Mouse (Mus musculus): ENCODE results near the gene Sspo. TPM values are rescaled to one million over a fixed set of nuclear protein-coding genes. Genes with fewer than 3 reads are reported as not detected.

Sspo gene
- total and polyA plus RNA-seq, 3 experiments: not detected

DNA sequence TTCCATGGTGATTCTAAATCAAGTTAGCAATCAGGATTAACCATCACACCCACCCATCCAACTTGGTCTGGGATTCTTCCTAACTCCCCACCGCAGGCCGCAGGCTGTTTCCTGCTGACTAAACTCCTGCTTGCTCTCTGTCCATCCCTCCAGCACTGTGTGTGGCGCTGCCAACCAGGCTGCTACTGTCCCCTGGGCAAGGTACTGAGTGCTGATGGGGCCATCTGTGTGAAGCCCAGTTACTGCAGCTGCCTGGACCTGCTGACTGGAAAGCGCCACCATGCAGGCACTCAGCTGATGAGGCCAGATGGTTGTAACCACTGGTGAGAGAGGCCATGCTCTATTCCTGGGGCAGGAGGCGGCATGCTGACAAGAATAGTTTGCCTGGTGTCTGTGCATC, 34.5 kb downstream of the Sspo start:
- Histone ChIP-seq H3K9ac (ENCODE audit: control insufficient read depth, low read depth, low read length, poor library complexity, severe bottlenecking) (no peak overlapping the region), H3K9me3 (replicated peaks; ENCODE audit: insufficient read depth, low read length) (no peaks in the 10 kb centered on the region), H3K36me3 (ENCODE audit: control insufficient read depth in 1 of 2, insufficient read depth in 2 of 2, low read length in 2 of 2) (no peaks in the 10 kb centered on the region), H3K4me1 (ENCODE audit: control insufficient read depth in 1 of 2, insufficient read depth in 2 of 2, low read length in 2 of 2) (no peaks in the 10 kb centered on the region), H3K79me2 (ENCODE audit: control insufficient read depth, insufficient read depth, low read length, poor library complexity) (no peaks in the 10 kb centered on the region), H3K4me3 (ENCODE audit: control insufficient read depth in 1 of 2, insufficient read depth in 1 of 2, low read depth in 2 of 2, low read length in 2 of 2) (no peak overlapping the region), H3K27ac (ENCODE audit: control insufficient read depth, low read depth, low read length) (no peak overlapping the region), H3K27me3 (ENCODE audit: control insufficient read depth in 1 of 2, insufficient read depth in 2 of 2, low read length in 2 of 2) (no peaks in the 10 kb centered on the region)
- no peak for DNase-seq (ENCODE audit: low read depth, low spot score)
- TF ChIP-seq HCFC1 (IDR thresholded peaks at IDR 0.05; ENCODE audit: low read depth, low read length) (no peak), USF2 (IDR thresholded peaks at IDR 0.05; ENCODE audit: borderline replicate concordance in 1 of 2, insufficient read depth in 1 of 2, low read depth in 1 of 2, low read length in 2 of 2) (no peak), E2F4 (IDR thresholded peaks at IDR 0.05; ENCODE audit: borderline replicate concordance, low read depth, low read length) (no peak), MEF2A (IDR thresholded peaks at IDR 0.05; ENCODE audit: extremely low read depth, insufficient replicate concordance, low read depth, low read length, poor library complexity, severe bottlenecking) (no peak), POLR2AphosphoS5 (IDR thresholded peaks at IDR 0.05; ENCODE audit: borderline replicate concordance, low read depth, low read length) (no peak), CHD1 (IDR thresholded peaks at IDR 0.05; ENCODE audit: low read depth, low read length) (no peak), TAL1 (IDR thresholded peaks at IDR 0.05; ENCODE audit: low read length) (no peak), POLR2AphosphoS2 (IDR thresholded peaks at IDR 0.05; ENCODE audit: low read length) (no peak), KAT2A (conservative IDR thresholded peaks at IDR 0.05; ENCODE audit: low read depth, low read length) (no peak), SIN3A (IDR thresholded peaks at IDR 0.05; ENCODE audit: low read length) (no peak), RAD21 (IDR thresholded peaks at IDR 0.05; ENCODE audit: low read depth, low read length) (no peak), MAZ (IDR thresholded peaks at IDR 0.05; ENCODE audit: low read depth, low read length) (no peak), POLR2A (IDR thresholded peaks at IDR 0.05; ENCODE audit: control insufficient read depth in 1 of 2, insufficient read depth in 1 of 2, low read depth in 1 of 2, low read length in 2 of 2, poor library complexity in 1 of 2) (no peak), CHD2 (IDR thresholded peaks at IDR 0.05; ENCODE audit: low read length) (no peak), GABPA (IDR thresholded peaks at IDR 0.05; ENCODE audit: low read depth, low read length) (no peak), GATA1 (IDR thresholded peaks at IDR 0.05; ENCODE audit: low read depth, low read length) (no peak), MYC (IDR thresholded peaks at IDR 0.05; ENCODE audit: low read depth, low read length) (no peak), MAFK (IDR thresholded peaks at IDR 0.05; ENCODE audit: borderline replicate concordance, low read depth, low read length) (no peak), TCF12 (IDR thresholded peaks at IDR 0.05; ENCODE audit: low read depth, low read length) (no peak)

DNA sequence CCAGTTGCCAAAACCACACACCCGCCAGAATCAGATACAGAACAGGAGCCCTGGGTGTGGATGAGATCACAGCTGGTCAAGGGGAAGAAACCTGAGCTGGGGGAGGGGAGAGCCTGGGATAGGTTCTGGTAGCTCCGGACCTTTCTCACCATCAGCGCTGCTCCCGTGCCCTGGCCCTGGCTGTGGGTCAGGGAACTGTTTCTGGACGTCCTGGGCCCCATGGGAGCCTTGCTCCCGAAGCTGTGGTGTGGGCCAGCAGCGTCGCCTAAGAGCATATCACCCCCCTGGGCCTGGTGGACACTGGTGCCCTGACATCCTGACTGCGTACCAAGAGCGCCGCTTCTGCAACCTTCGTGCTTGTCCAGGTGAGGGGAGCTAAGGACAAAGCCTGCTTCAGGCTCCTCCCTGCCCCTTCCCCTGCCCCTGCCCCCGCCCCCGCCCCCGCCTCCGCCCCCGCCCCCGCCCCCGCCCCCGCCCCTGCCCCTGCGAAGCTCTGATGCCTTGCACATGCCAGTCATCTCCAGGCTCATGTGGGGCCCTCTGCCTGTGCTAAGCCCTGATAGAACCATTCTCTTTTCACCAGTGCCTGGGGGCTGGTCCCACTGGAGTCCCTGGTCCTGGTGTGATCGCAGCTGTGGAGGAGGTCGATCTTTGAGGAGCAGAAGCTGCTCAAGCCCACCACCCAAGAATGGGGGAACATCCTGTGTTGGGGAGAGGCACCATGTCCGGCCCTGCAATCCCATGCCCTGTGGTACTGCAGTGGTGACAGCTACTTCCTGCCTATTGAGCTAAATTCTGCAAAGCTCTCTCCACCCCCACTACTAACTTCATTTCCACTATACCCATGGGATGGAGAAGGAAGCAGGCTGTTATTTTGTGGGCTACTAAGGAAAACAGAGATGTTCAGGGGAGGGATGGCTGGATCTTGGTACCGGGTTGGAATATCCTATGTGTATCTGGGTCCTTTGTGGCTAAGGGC, 40.0 kb downstream of the Sspo start:
- Histone ChIP-seq H3K9ac (ENCODE audit: control insufficient read depth, low read depth, low read length, poor library complexity, severe bottlenecking) (no peak overlapping the region), H3K4me1 (ENCODE audit: control insufficient read depth in 1 of 2, insufficient read depth in 2 of 2, low read length in 2 of 2) (no peaks in the 10 kb centered on the region), H3K36me3 (ENCODE audit: control insufficient read depth in 1 of 2, insufficient read depth in 2 of 2, low read length in 2 of 2) (no peaks in the 10 kb centered on the region), H3K79me2 (ENCODE audit: control insufficient read depth, insufficient read depth, low read length, poor library complexity) (no peaks in the 10 kb centered on the region), H3K9me3 (replicated peaks; ENCODE audit: insufficient read depth, low read length) (no peaks in the 10 kb centered on the region), H3K27me3 (ENCODE audit: control insufficient read depth in 1 of 2, insufficient read depth in 2 of 2, low read length in 2 of 2) (no peaks in the 10 kb centered on the region), H3K4me3 (ENCODE audit: control insufficient read depth in 1 of 2, insufficient read depth in 1 of 2, low read depth in 2 of 2, low read length in 2 of 2) (no peak overlapping the region), H3K27ac (ENCODE audit: control insufficient read depth, low read depth, low read length) (no peak overlapping the region)
- DNase-seq (ENCODE audit: low read depth, low spot score): no peak
- no peak for TF ChIP-seq POLR2AphosphoS2 (IDR thresholded peaks at IDR 0.05; ENCODE audit: low read length)
- TF ChIP-seq ELF1 (IDR thresholded peaks at IDR 0.05; ENCODE audit: low read depth, low read length): no peak
- TF ChIP-seq USF1 (IDR thresholded peaks at IDR 0.05; ENCODE audit: low read depth, low read length): no peak
- TF ChIP-seq UBTF (IDR thresholded peaks at IDR 0.05; ENCODE audit: borderline replicate concordance, insufficient read depth, low read depth, low read length): no peak
- TF ChIP-seq EP300 (IDR thresholded peaks at IDR 0.05; ENCODE audit: low read depth in 1 of 2, low read length in 2 of 2): no peak
- no peak for TF ChIP-seq TCF12 (IDR thresholded peaks at IDR 0.05; ENCODE audit: low read depth, low read length)
- TF ChIP-seq NELFE (IDR thresholded peaks at IDR 0.05; ENCODE audit: low read depth, low read length): no peak
- TF ChIP-seq GATA1 (IDR thresholded peaks at IDR 0.05; ENCODE audit: low read depth, low read length): no peak
- no peak for TF ChIP-seq ZMIZ1 (IDR thresholded peaks at IDR 0.05; ENCODE audit: low read depth, low read length)
- no peak for TF ChIP-seq MYC (IDR thresholded peaks at IDR 0.05; ENCODE audit: low read depth, low read length)
- no peak for TF ChIP-seq MAZ (IDR thresholded peaks at IDR 0.05; ENCODE audit: low read depth, low read length)
- TF ChIP-seq JUND (IDR thresholded peaks at IDR 0.05; ENCODE audit: low read depth, low read length): no peak
- TF ChIP-seq MYB (IDR thresholded peaks at IDR 0.05; ENCODE audit: low read depth, low read length): no peak
- no peak for TF ChIP-seq CHD1 (IDR thresholded peaks at IDR 0.05; ENCODE audit: low read depth, low read length)
- TF ChIP-seq ZNF384 (IDR thresholded peaks at IDR 0.05; ENCODE audit: low read depth, low read length): no peak
- no peak for TF ChIP-seq SMC3 (IDR thresholded peaks at IDR 0.05; ENCODE audit: low read depth, low read length)
- no peak for TF ChIP-seq ZC3H11A (IDR thresholded peaks at IDR 0.05; ENCODE audit: low read depth, low read length)
